Mouse (Mus musculus) R1 (cell line): Measurements from ENCODE around the gene Boll.

Experiments used
- DNase-seq: peaks from one replicate; pipeline ENCODE4 v3.0.0-alpha.2; 2018; ENCODE audit warnings: low read depth, low spot score

Gene Boll

DNA sequence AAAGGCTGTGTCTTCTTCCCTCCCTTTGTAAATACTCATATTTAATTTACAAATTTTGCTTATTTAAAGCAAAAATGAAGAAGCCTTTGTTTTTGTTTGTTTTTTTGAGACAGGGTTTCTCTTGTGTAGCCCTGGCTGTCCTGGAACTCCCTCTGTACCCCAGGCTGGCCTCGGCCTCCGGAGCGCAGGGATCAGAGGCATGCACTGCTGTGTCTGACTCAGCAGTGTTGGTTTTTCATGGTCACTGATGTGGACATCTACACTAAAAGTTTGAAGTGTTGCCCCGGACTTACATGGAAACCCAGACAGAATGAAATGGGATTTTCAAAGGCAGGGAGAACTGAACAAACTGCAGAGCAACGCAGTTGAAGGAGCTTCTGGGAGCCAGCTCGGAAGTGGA, 155.7 kb downstream of the Boll start:
- no peak for DNase-seq

DNA sequence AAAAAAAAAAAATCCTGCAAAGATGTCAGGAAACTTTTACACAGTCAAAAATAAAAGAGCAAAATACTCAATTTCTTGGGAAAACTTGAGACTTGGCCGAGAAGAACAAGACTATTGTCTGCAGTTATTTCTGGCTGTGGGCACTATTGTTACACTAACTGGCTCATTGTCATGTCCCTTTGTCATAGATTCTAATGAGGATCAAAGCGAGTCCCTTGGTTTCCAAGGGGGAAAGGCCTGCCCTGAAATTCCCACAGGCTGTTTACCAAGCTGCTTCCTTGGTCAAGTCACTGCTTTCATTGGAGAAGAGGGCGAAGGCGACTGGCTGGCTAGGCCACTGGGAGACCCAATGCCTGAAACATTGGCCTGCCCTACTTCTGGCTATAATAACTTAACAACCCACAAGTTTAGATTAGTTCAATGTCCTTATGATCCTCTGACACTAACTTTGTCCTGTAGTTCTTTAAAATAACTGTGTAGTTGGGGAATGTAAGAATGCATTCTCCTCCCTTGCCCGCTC, 157.4 kb downstream of the Boll start:
- DNase-seq: peak; percentile 70

DNA sequence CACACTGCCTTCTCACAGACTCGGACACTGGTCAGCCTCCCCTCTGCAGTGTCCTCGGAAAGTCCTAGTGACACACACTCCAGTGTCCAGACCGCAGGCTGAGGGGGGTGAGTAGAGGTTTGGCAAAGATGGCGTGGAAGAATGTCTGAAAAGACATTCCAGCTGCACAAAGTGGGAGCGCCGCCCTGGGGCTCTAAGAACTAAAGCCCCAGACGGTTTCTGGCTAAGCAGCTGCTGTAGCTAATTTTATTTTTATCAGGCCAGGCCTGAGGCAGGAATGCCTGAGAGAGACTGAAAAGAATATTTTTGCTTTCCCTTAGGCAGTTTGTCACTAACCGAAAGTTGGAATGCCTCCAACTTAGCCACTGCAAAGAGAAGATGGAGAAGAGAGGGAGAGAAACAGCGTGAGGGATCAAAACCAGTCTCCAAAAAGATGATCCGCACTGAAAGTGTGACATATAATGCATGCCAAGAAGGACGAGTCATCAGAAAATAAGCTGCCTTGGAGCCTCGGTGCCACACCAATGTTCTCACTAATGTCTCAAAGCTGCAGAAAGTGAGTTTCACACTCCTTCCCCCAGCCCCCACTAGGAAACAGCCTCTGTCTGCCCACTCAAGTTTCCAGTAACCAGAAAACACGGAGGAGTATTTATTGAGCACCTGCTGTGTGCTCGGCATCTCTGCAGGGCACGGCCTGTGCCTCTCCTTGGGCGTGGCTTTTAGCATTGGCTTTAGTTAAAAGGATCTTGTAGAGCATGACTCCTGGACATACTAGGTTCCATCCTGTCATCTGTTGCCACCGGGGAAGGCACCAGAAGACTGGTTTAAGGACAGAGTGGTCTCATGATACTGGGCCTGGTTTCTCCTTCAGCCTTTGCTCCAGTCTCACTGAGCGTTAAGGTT, 161.2 kb downstream of the Boll start:
- DNase-seq: no peak

DNA sequence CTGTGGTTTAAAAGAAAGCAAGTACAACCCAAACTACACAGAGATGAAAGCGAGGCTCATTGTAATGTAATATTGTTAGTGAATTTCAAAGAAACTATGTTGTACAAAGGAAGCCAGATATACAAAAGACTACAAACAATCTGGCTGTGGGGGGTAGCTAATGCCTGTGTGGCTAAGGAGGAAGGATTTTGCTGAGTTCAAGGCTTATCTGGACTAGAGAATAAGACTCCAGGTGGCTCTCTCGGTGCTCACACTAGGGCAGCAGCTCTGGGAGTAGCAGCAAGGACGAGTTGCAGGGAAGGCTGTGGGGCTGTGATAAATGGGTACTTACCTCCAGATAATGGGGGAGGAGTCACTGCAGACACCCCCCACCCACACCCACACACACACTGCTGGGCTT, 164.6 kb downstream of the Boll start:
- DNase-seq: peak; percentile 97
